Mouse (Mus musculus): ENCODE results near the gene Catsper1. TPM values are rescaled to one million over a fixed set of nuclear protein-coding genes. Genes with fewer than 3 reads are reported as not detected.

Gene Catsper1
- total RNA-seq (2021) = not detected

DNA sequence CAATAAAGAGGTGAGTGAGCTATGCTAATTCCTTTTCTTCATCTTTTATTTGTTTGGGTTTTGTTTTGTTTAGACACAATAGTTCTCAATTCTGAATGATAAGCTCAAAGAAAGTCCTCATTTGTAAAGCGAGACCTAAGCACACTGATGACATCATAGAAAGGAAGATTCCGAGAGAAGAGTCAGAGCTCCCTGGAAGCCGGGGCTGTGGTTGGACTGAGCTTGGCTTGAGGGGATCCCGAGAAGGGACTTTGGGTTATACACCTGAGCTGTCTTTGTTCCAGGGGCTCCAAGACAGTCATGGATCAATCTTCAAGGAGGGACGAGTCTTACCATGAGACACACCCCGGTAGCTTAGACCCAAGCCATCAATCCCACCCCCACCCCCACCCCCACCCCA is at the start of gene Catsper1:
Gene Catsper1, plus strand, starts transcription at position 301 of the 400 bp plus-strand sequence.
- intact Hi-C loops (cut with DNase I) = no loop called here

DNA sequence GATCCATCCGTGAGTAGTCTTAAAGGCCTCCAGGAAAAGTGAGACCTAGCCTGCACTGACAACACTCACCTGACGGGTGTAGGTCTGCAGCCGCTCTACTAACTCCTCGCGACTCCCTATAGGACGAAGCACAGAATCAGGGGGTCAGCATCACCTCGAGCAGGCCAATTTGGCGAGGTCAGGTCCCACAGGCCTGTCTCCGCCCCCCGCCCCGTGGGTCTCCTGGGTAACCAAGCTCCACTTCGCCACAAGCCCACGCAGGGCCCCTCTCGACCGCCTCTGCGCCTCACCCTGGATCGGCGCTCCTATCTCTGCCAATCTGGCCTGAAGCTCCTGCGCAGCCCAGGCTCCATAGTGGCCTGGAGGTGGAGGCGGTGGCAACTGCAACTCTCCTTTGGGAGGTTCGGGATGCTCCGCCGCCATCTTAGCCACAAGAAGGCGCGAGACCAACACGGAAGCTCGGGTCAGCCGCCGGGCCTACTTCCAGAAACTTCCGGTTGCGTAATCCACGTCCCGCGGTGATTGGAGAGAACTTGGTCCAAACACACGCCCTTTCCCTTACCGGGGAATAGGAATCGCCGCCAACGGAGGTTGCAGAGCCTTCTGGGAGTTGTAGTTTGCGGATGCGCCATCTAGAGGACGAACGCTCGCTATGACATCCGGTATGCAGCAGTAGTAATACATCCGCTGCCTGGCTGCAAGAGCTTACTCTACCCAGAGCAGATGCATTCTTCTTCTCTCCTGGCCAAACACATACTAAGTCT is 40.4 kb upstream of the Catsper1 start, which contains the start of gene Sf3b2:
Gene Sf3b2, minus strand, starts transcription at position 484 of the 764 bp plus-strand sequence.
- peak; percentile 99 to 100 for DNase-seq
- intact Hi-C loops (cut with DNase I) = loop anchor here (2.0 kb wide), 1 partner anchor 20 kb away; no protein-coding TSS in a partner anchor

More for the DNA sequence above, at the start of gene Catsper1:
- DNase-seq = no peak

DNA sequence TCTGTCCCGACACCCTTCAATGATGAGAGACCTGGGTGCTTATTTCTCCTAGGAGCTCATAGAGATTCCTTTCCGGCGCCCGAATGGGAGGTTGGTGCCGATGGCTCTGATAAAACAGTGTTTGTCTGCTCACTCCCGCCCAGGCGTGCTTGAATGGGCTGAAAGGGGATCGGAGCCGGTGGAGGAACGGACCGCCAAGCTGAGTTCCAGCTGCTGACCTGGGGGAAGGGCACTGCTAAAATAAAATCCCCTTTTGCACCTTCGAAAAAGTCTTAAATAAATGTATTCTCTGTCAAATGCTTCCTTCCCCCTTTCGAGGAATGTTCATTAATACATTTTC is 39.8 kb upstream of the Catsper1 start:
- DNase-seq = no peak
- intact Hi-C loops (cut with DNase I) = loop anchor here (2.0 kb wide), 2 partner anchors 21 to 51 kb away; no protein-coding TSS in a partner anchor

DNA sequence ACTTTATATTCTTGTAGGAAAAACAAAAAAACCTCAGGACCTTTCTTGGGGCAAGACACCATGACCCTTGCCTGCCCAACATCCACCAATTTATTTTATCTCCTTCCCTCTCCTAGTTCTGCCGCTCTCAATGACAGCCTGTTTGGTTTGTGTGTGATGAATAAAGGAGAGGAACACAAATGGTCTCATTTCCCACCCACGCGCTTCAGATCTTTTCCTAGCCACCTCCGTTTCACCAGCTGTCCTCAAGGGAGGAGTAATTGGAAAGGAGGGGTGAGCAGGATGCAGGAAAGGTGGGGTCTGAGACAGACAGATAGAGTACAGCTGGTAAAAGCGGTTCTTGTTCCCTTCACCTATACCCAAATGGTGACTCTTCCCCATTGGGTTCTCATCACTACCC is 38.9 kb upstream of the Catsper1 start:
- intact Hi-C loops (cut with DNase I) = loop anchor here (2.0 kb wide), 1 partner anchor 50 kb away; no protein-coding TSS in a partner anchor
- no peak for DNase-seq

DNA sequence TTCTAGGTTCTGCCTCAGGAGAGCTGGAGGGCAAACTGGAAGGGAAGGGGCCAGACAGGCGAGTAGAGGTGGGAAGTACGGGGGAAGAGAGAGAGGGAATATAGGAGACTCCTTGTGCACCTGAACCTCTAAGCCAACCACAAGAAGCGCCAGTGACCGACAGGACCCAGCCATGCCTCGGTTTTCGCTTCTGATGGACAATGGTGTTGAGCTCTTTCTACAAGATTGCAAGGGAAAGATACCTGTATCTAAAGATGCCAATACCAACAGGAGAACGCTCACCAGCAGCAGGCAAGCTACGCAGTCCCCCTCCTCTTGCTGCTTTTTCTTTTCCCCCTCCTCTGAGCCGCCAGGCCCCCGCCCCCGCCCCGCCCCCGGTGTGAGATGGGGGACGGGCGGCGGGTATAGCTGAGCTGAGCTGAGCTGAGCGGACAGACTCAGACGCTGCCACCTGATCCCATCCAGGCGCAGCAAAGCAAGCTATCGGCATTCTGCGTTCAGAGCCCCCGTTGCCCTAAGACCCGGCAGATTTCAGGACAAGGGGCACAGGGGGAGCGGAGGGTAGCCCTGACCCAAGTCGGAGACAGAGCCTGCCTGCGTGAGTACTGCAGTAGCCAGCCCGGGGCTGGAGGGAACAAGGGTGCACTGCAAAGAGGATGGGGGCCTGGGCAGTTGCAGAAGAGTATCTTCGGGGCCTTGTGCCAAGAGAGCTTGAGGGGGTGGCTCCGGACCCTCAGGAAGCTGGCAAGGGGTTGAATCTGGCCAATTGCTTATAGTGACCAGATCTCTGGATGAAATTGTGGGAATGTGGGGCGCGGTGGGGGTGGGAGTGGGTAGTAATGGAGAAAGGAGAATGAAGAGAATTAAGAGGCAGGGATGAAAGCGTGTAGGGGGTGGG is 37.4 kb upstream of the Catsper1 start, which contains the start of gene Gal3st3:
Gene Gal3st3, plus strand, starts transcription at position 429 of the 898 bp plus-strand sequence.
- intact Hi-C loops (cut with DNase I) = loop anchor here (2.0 kb wide), 1 partner anchor 49 kb away; no protein-coding TSS in a partner anchor
- peak in 1 of 2 experiments; percentile 19 for DNase-seq

DNA sequence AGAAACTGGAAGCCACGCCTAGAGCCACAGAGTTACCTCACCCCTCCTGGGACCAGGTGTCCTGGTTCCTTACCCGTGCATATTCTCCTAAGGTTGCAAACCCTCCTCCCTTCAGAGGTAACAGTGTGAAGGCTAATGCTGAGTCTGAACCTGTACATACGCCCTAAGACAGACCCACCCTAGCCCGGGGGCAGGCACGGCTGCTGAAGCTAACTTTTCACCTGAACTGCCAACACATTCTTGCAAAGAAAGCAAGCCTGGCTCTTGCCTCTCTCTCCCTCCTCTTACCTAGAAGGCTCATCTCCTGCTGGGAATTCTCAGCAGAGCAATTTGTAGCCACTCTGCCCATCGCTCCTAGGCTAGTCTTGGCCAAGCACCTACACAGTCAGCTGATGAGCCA is 35.0 kb upstream of the Catsper1 start:
- intact Hi-C loops (cut with DNase I) = no loop called here
- no peak for DNase-seq

DNA sequence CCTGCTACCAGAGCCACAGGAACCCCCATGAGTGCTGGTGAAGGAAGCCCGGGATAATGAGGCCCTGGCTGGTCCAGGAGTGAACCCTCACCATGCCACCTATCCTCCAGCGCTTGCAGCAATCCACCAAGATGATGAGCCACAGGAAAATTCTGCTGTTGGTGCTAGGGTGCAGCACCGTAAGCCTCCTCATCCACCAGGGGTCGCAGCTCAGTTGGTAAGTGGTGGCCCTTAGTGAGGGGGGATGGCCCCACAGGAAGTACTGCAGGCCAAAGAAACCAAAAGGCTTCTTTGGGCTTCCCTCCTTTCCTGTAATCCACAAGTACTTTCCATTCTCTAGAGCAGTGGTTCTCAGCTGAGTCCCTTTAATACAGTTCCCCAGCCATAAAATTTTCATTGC is 33.1 kb upstream of the Catsper1 start:
- intact Hi-C loops (cut with DNase I) = loop anchor here (1.0 kb wide), 1 partner anchor 46 kb away; no protein-coding TSS in a partner anchor
- DNase-seq = peak; percentile 60 to 78

DNA sequence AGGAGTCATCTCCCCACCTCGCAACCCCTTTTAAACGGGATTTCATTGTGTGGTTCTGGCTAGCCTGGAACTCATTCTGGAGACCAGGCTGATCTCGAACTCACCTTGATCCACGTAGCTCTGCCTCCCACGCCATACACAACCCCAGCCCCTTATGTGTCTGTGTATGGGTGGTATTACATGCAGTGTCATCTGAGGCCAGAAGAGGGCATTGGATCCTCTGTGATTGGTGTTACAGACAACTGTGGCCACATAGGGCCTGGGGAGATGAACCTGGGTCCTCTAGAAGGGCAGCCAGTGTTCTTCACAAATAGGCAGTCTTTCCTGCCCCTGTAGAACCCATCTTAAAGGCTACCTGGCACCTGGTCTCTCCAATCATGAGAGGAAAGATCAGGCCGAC is 29.3 kb upstream of the Catsper1 start:
- peak in 1 of 2 experiments; percentile 21 for DNase-seq
- intact Hi-C loops (cut with DNase I) = no loop called here

DNA sequence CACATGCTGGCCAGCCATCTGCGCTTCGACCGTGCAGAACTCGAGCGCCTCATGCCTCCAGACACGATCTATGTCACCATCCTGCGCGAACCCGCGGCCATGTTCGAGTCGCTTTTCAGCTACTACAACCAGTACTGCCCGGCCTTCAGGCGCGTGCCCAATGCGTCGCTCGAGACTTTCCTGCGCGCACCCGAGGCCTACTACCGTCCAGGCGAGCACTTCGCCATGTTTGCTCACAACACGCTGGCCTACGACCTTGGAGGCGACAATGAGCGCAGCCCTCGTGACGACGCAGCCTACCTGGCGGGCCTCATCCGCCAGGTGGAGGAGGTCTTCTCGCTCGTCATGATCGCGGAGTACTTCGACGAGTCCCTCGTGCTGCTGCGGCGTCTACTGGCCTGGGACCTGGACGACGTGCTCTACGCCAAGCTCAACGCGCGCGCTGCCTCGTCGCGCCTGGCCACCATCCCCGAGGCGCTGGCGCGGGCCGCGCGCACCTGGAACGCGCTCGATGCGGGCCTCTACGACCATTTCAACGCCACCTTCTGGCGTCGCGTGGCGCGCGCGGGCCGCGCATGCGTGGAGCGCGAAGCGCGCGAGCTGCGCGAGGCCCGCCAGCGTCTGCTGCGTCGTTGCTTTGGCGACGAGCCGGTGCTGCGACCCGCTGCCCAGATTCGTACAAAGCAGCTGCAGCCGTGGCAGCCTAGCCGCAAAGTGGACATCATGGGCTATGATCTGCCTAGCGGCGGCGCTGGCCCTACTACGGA is 28.4 kb upstream of the Catsper1 start:
- intact Hi-C loops (cut with DNase I) = no loop called here
- DNase-seq = peak in 1 of 2 experiments; percentile 35

DNA sequence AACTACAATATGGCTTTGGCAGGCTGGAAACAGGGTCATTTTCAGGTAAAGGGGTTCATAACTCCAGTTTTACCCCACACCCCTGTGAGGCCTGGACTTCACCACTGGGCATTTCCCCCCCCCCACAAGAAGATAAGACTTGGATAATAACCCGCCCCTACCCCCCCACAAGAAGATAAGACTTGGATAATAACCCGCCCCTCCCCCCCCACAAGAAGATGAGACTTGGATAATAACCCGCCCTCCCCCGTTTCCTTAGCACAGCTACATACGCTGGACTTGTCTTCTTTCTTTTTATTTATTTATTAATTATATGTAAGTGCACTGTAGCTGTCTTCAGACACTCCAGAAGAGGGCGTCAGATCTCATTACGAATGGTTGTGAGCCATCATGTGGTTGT is 26.5 kb upstream of the Catsper1 start:
- DNase-seq = no peak
- intact Hi-C loops (cut with DNase I) = no loop called here

DNA sequence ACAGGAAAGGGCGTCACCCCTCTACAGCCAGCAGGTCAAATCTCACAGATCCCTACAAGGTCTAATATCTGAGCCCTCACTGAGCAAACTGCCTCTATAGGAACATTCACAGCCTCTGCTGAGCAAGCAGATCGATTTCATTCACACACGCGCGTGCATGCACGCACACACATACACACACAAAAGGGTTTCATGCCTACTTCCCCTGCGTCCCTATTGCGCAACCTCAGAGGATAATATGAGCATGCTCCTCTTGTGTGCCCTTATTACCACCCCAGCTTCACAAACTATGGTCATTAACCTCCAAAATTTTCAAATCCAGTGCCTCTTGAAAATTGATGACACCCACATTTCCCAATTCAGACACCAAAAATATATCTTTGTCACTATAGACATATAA is 22.4 kb upstream of the Catsper1 start:
- no peak for DNase-seq
- intact Hi-C loops (cut with DNase I) = no loop called here

DNA sequence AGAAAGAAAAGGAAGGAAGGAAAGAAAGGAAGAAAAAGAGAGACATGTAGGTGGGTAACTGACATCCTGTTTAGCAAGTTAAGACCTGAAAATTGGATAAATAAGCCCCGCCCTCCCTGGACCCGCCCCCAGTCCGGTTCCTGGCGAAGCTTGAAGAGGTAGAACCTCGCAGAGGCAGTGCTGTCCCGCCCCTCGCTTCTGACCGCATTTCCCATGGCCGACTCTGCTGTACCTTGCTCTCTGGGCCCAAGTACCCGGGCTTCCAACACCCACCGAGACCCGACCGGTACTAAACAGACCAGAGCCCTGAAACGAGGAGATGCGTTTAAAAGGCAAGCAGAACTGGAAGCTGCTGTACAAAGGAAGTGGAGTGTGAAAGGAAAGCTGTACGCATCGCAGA is 11.7 kb upstream of the Catsper1 start:
- no peak for DNase-seq
- intact Hi-C loops (cut with DNase I) = no loop called here

DNA sequence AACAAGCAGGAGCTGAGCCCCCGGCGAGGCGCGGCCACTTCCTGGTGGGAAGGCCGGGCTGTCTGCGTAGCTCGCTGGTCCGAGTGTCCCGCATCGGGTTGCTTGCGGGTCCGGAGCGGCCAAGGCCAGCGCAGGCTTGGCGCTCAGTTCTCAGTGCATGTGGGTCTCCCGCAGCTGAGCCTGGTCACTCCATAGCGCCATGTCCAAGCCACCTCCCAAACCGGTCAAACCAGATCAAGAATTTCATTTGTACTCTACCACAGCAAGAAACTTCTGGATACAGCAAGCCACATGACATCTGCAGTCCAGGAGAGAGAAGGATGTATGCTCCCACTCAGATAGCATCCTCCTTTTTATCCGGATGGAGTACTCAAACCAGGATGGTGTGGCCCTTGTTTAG is 7.6 kb upstream of the Catsper1 start:
- intact Hi-C loops (cut with DNase I) = loop anchor here (5.0 kb wide), 1 partner anchor 131 kb away; no protein-coding TSS in a partner anchor
- DNase-seq = no peak

DNA sequence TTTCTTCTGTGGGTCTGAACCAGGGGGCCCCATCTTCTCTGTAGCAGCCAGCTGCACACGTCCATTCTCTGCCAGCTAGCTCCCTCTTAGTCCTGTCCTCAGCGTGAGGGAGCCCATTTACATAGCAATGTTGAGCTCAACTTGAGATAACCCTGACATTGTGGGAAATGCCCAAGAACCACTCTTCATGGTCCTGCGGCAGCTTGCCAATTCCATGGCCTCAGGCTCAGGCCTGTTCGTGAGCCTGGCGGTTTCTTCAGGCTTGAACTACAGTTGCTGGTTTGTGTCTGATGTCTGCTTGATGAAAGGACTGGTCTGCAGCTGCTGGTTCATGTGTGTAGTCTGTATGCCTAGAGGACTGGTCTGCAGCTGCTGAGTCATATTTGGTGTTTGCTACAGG is 800 bp upstream of the Catsper1 start:
- intact Hi-C loops (cut with DNase I) = no loop called here
- no peak for DNase-seq

DNA sequence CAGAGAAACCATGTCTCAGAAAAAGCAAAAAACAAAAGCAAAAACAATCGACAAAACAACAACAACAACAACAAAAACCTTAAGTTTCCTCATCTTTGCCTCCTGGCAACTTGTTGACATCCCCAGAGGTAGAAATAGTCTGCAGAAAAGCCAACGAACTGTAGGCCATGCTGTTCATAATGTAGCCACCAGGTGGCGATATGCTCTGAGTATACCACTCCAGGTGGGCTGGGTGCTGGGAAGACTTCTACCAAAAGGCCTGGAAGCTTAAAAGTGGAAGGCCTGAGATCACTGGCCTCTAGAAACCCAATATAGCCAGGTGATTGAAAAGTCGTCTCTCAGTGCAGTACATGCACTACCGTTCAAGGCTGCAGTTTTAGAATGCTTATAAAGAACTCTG is 2.4 kb downstream of the Catsper1 start:
- intact Hi-C loops (cut with DNase I) = loop anchor here (1.0 kb wide), 1 partner anchor 10 kb away; no protein-coding TSS in a partner anchor
- DNase-seq = peak; percentile 79 to 91

DNA sequence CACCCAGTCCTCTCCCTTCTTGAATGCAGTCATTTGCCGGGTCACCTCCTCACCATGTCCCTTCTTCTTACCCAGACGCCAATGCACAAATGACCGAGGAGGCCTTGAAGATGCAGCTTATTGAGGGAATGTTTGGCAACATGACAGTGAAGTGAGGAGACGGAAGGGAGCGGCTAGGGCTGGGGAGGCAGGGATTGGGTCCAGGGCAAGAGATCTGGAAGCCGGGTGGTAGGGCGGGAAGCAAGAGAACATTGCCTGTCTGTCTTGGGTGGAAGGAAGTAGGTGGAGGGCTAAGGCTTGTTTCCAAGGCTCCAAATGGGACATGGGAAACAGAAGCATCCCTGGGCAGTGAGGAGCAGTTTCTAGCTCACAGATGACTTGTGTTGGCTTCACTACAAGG is 5.8 kb downstream of the Catsper1 start:
- DNase-seq = peak; percentile 25 to 43
- intact Hi-C loops (cut with DNase I) = no loop called here

DNA sequence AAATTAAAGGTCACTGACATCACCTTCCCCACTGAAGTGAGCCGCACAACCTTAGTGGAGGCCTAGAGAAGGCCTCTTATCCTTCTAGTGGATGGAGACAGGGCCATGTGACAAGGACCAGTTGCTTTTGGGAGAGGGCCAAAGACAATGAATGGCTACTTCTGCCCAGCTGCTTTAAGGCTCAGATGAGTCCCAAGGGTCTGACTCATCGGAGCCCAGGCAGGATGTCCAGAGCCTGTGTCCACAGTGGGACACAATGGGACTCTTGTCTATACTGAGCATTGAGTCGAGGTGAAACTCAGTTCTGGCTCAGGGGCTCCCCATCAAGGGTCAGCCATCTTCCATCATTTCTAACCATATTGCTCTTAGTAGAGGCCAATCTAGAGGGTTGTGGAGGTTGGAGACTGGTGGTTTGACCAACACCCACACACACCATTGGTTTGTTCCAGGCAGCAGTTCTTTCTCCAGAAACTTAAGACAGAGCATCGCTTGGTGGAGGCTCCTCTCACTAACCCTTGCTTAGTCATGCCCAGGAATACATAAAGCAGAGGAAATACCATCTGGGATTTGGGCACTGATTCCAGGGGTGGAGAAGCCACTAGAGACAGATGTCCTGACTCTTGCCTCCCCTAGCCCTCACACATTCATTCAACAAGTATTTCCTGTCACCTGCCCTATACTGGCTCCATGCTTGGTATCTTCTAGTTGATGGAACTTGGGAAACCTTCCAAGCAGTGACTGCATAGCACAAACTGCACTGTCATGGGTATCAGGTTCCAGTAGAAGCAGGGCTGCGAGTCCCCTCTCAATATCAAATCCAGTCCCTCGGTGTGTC is 10.0 kb downstream of the Catsper1 start:
- intact Hi-C loops (cut with DNase I) = loop anchor here (2.0 to 5.0 kb wide), 2 partner anchors 49 to 153 kb away; no protein-coding TSS in a partner anchor
- DNase-seq = peak; percentile 72 to 78

DNA sequence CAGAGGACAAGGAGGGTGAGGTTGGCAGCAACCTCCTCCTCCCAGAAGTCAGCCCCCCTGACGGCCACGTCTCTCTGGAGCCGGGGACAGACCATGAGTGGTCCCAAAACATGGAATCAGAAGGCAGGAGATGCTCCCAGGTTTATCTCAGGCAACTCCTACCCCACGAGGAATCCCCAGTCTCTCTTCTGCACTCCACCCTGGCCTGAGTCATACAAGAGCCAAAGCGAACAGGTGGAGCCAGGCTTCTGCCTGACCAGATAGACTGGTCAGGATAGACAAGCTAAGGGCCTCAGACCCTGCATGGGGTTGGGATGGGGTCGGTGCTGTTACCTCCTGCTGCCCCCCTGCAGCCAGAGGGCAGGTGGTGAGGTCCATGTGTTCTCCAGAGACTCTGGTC is 12.5 kb downstream of the Catsper1 start:
- DNase-seq = no peak
- intact Hi-C loops (cut with DNase I) = loop anchor here (1.0 to 5.0 kb wide), 3 partner anchors 10 to 156 kb away; no protein-coding TSS in a partner anchor

Measured in heart, postnatal 10 days (tissue).